Mouse (Mus musculus) heart, postnatal 0 days (tissue): Measurements from ENCODE around the gene Oasl1.

ENCODE experiments used
- CTCF ChIP-seq: IDR thresholded peaks from 2 replicates; pipeline ENCODE4 v1.5.1; 2016; ENCODE audit warnings: antibody characterized with exemption, control low read depth, low read depth
- EP300 ChIP-seq: IDR thresholded peaks from 2 replicates; pipeline ENCODE4 v1.6.1; 2016; ENCODE audit warnings: antibody characterized with exemption, low read depth

GRCm38 (mm10) chr5:114972201-114972600 is 49.2 kb downstream of the Oasl1 start:
- no peak for TF ChIP-seq EP300
- TF ChIP-seq CTCF, result no peak
